Mouse (Mus musculus): Measurements from ENCODE around the gene Rasgrp1. TPM values are rescaled to one million over a fixed set of nuclear protein-coding genes. Genes with fewer than 3 reads are reported as not detected.

Rasgrp1 gene
- 139 TPM for polyA plus RNA-seq (2017; shearing (Covaris generic))

GRCm38 (mm10) chr2:117342547-117343239 lies at the start of gene Rasgrp1:
Rasgrp1 (minus strand) TSS chr2:117343001.

GRCm38 (mm10) chr2:117249255-117250000 lies 93.4 kb downstream of the Rasgrp1 start, which contains the start of gene Fam98b:
Fam98b (plus strand) TSS chr2:117249739.

Other genes with a start within 250 kb of the Rasgrp1 start
- 0.67 TPM for gene Spred1, start 221.6 kb downstream of the Rasgrp1 start, polyA plus RNA-seq (2017; shearing (Covaris generic))
- 5.2 TPM for gene Fam98b, start 93.3 kb downstream of the Rasgrp1 start, polyA plus RNA-seq (2017; shearing (Covaris generic))

Data from activated CD4-positive, CD25-positive, alpha-beta regulatory T cell, adult 9 weeks (primary cell).